Mouse (Mus musculus) brain, embryonic 14.5 days (tissue): ENCODE data around the gene Ncdn. TPM values are rescaled to one million over a fixed set of nuclear protein-coding genes. Genes with fewer than 3 reads are reported as not detected.

Experiments used
- DNase-seq: peaks from one replicate; pipeline ENCODE4 v3.0.0-alpha.2; 2011; ENCODE audit warnings: low read depth
- CTCF ChIP-seq: fragments of 200-500 bp; IDR thresholded peaks from 2 replicates; pipeline ENCODE4 v1.5.1; 2012; ENCODE audit warnings: inconsistent platforms, mild to moderate bottlenecking, moderate library complexity, borderline replicate concordance; ENCODE audit not compliant: insufficient read depth, insufficient read length; ENCODE audit errors: extremely low read depth
- POLR2A ChIP-seq: fragments of 200-500 bp; IDR thresholded peaks from 2 replicates; pipeline ENCODE4 v1.6.1; 2012; ENCODE audit warnings: mild to moderate bottlenecking, inconsistent platforms, borderline replicate concordance; ENCODE audit not compliant: poor library complexity, insufficient read depth, insufficient read length, severe bottlenecking; ENCODE audit errors: extremely low read depth
- polyA plus RNA-seq: library from polyadenylated mRNA; depleted of rRNA; stranded (reverse); fragments of >200 nt; gene quantifications from 2 replicates; pipeline ENCODE4 v1.2.3, GENCODE M21; 2012; rRNA removed

Gene Ncdn
- polyA plus RNA-seq, 1 experiment, result 107 TPM

DNA sequence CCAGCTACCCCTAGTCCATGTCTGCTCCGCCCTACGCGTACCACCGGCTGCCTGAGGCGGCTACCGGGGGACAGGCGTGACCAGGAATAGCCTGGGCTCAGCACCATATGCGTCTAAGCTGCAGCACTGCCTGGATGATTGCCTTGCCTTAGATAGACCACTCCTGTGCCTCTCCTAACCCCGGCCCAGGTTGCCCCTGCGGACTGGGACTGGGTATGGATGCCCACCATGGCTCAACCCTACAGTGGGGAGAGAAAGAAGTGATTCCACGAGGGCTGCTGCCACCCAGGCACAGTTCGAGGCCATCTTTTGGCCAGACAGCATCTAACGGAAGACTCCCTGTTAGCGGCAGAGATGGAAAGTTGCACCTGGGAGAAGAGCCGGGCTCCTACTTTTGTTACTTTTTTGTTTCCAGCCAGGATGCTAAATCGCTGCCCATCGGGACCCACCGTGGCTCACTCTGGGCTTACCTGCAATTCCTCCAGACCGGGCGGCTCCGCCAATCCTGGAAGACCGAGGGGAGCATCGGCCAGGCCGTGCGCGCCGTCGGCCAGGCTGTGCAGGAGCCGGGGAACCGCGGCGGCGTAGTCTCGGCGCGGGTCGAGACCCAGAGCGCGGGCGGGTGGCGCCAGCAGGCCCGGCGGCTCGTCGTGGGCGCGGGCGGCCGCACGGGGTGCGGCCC is 18.4 kb downstream of the Ncdn start:
- DNase-seq, result no peak

DNA sequence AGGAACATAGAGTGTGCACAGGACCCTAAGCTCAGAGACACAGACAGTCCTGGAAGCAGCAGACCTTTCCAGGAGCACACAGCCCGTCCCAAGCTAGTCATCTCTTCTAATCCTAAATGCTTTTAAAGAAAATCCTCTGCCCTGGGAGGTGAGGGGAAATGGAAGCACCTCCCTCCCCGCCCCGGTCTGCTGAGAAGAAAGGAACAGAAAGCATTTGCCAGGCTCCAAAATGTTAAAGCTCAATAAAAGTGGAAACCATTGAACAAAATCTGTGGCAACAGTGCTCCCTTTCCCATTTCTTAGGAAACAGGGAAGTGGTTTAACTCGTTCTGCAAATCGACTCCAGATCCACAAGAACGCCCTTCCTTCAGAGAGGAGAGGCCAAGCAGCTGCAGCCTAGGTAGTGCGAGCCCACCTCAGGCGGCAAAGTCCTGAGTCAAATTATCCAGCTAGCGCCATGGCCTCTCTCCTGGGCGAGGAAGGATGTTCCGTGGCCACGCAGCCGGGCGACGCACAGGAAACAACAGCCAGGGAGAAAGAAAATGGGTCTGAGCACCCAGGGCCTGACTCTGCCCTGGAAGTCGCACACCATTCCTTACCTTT is 19.1 kb downstream of the Ncdn start:
- TF ChIP-seq POLR2A (no peak), CTCF (no peak)
- no peak for DNase-seq

More for the DNA sequence above, 18.4 kb downstream of the Ncdn start:
- no peak for TF ChIP-seq CTCF
- no peak for TF ChIP-seq POLR2A

DNA sequence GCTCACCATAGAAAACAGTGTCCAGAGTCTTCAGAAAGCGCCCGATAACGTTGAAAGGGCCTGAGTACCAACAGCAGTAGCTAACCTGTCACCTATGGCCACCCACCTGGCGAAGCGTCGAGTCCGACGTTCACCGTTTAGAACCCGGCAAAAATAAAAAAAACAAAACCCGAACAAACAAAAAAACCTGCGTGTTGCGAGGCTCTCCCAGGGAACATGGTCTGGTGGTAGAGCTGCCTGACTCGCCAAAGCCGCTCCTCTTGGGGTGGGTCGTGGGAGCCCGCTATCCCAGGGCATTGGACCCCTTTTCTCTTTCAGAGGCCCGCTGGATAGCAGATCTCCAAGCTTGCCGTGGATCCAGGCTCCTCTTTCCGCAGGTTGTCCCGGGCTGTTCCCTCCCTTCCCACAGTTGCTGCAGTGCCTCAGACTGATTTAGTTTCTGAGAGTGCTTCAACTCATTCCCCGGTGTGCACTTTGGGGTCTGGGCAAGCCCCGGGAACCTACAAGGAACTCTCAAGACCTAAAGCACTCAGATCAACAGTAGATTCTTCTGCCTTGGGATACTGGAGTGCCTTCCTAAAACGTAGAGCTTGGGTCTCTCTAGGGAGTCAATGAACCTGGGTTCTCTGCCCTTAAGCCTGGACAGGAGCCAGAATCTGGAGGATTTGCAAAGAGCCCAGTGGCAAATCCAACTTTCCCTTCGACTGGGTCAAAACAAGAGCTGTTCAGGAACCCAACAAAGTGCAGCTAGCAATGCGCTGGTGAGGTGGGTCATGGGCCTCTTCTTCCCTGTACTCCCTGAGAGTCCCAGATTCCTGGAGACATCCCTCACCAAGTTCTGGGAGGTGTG is 20.5 kb downstream of the Ncdn start:
- no peak for TF ChIP-seq CTCF
- TF ChIP-seq POLR2A, result no peak
- DNase-seq, result no peak

DNA sequence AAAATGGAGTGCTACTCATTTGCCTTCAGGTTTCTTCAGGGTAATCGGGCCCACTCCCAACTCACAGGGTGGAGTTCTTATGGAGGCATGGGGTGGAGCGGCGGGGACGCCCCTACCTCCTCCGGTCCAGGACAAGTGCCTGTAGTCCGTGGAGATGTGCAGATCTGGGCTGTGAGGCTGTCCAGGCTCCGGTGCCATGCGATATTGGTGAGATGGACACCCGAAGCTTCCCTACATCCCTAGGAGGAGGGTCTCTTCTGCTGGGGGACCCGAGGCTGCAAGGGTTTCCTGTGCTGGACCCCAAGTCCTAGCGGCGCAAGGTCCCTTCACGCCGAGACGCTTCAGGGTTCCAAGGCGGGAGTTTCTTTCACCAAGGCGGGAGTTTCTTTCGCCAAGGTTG is 21.1 kb downstream of the Ncdn start:
- TF ChIP-seq CTCF, result no peak
- TF ChIP-seq POLR2A, result no peak
- DNase-seq, result no peak

DNA sequence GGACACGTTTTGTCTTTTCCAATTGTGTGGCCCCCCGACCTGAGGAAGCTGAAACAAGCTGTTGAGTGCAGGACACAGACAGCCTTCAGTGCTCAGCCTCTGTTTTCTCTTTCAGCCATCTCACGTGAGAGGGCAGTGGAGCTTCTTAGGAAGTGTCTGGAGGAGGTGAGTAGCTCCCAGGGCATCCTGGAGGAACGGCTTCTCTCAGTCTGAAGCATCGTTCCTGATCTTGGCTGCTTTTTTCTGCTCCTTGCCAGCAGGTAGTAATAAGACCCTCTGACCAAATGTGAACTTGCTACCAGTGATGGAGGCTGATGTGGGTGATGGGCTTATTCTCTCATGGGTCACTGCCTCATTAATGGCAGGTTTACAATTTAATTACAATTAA is 45.8 kb downstream of the Ncdn start:
- TF ChIP-seq CTCF (no peak), POLR2A (no peak)
- no peak for DNase-seq

DNA sequence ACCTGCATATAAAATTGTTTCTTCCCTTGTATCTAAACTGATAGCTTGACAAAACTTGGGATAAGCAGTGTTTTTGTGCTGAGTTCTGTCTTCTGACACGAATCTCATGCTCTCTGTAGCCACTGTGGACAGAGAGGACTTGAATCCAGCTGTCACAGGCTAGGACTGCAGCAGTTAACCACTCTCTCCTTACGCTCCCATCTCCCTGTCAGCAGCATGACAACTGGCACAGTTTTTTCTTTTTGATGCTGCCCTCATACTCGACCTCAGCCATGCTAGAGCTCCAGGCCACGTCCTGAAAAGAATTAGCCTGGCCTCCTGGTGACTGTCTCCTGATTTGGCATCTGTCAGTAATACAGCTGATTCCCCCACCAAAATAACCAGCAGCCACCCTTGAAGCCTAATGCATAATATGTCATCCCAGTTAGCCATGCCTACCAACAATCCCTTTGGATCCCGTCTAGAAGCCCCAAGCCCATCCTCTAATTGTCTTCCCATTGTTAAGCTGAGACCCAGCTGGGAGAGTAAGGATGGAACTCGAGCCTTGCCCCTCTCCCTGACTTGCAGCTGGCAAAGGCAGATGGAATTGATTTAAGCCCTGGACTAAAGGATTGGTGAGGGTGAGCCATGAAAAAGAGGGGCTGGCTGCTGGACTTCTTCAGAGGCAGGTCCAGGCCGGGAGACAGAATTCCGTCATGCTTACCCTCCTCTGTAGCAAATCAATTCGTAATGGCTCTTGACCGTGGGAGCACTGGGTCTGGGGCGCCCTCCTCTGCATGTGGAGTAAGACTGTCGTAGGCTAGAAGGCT is 46.4 kb downstream of the Ncdn start:
- TF ChIP-seq POLR2A, result no peak
- no peak for TF ChIP-seq CTCF
- DNase-seq, result peak; percentile 67

DNA sequence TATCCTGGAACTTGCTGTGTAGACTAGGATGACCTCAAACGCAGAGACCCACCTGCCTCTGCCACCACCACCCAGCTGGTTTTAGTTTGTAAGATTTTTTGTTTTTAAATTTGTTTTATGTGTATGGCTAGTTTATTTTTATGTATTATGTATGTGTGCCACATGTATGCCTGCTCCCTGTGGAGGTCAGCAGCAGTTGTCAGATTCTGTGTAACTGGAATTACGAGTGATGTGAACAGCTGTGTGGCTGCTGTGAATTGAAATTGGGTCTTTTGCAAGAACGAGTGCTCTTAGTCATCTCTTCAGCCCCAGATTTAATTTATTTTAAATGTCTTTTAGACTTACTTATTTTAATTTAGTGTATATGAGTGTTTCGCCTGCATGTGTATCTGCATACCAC is 56.3 kb downstream of the Ncdn start:
- TF ChIP-seq POLR2A, result no peak
- TF ChIP-seq CTCF, result no peak

More for the DNA sequence above, 56.3 kb downstream of the Ncdn start:
- no peak for DNase-seq

Other genes with a start within 250 kb of the Ncdn start
- 8.5 and 13.8 TPM in 2 replicates for gene Ago4, start 220.0 kb downstream of the Ncdn start, polyA plus RNA-seq
- 6.2 and 6.9 TPM in 2 replicates for gene Clspn, start 196.5 kb downstream of the Ncdn start, polyA plus RNA-seq
- 10.4 and 19.2 TPM in 2 replicates for gene 5730409E04Rik, start 143.6 kb downstream of the Ncdn start, polyA plus RNA-seq
- gene Psmb2, start 75.8 kb downstream of the Ncdn start, polyA plus RNA-seq, result 253 and 284 TPM in 2 replicates
- 2.7 and 3.2 TPM in 2 replicates for gene Tfap2e, start 17.2 kb downstream of the Ncdn start, polyA plus RNA-seq
- 36.0 and 52.4 TPM in 2 replicates for gene AU040320, start 106 bp upstream of the Ncdn start, polyA plus RNA-seq
- 31.9 and 44.6 TPM in 2 replicates for gene Zmym4, start 214.7 kb upstream of the Ncdn start, polyA plus RNA-seq